Mouse (Mus musculus): ENCODE data around the gene Selenom.

Selenom gene

DNA sequence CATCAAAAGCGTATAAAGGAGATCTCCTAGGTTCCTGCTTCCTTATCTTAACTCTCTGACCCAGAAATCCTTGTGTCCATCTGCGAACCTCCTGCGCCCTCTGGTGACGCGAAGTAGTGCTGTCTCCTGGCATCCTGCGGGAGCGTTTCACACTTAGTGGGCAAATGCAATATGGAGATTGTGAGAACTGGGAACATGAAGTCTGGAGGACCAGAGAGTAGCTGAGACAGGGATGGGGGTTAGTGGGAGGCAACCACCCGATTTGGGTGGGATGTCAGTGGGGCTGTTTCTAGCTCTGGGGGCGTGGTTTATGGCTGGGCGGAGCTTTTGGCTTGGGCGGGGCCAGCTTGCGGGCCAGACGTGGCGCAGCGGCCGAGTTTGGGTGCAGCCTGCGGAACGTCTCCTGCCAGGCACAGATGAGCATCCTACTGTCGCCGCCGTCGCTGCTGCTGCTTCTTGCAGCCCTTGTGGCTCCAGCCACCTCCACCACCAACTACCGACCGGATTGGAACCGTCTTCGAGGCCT, at the start of gene Selenom:
Gene Selenom, plus strand, starts transcription at position 156 of the 526 bp plus-strand sequence.
- DNase-seq (ENCODE audit: low spot score): peak; percentile 94

DNA sequence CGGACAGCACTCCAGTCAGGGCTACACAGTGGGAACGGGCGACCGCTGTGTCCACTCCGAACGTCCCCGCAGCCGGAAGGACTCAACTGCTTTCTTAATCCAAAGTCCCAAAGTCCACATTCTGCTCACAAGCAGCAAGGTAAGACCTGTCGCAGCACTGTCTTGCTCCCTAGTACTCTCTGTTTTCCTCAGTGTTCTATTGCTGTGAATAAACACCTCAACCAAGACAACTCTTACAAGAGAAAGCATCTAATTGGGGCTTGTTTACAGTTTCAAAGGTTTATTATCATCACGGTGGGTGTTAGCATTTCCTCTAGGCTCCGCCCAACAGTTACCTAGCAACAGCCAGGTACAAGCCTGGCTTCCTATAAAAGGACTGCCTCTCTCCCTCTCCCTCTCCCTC, 43.0 kb upstream of the Selenom start:
- no peak for DNase-seq (ENCODE audit: low spot score)

DNA sequence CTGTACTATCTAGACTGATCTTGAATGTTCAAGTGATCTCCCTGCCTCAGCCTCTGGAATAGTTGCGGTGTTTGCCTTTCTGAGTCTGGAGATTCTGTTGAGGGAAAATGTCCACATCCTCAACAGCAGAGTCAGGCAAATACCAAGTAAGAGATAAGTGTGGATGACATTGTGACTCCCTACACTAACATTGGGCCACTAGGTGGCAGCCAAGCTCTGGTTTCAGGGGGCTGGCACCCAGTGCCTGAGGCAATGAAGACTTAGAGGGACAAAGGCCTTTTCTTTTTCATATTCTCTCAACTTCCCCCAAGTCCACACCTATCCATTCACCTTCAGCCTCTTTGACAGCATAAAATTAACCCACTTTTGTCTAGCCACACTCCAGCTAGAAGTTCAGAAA, 42.0 kb upstream of the Selenom start:
- DNase-seq (ENCODE audit: low spot score): peak; percentile 80

DNA sequence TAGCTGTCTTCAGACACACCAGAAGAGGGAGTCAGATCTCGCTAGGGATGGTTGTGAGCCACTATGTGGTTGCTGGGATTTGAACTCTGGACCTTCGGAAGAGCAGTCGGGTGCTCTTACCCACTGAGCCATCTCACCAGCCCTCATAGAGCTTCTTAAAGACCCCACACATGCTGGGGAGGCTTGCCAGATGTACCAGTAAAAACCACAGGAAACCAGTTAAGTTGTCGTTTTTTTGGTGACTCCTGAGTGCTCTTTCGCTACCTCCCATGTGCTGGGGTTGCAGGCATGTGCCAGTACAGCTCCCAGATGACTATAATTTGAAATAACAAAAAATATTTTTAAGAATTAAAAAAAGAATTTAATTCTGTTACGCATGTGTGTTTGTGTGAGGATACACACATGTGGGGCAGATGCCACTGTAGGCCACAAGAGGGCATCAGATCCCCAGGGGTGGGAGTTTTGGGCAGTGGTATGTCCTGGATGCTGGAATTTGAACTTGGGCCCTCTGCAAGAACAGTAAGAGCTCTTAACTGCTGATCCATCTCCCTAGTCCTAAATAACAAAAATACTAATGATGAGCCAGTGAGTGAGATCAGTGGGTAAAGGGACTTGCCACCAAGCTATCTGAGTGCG, 39.9 kb upstream of the Selenom start:
- DNase-seq (ENCODE audit: low spot score): no peak

- no peak for DNase-seq (ENCODE audit: low spot score)
These were observed 39.0 kb upstream of the Selenom start for GRCm38 (mm10) chr11:3475489-3475888.

DNA sequence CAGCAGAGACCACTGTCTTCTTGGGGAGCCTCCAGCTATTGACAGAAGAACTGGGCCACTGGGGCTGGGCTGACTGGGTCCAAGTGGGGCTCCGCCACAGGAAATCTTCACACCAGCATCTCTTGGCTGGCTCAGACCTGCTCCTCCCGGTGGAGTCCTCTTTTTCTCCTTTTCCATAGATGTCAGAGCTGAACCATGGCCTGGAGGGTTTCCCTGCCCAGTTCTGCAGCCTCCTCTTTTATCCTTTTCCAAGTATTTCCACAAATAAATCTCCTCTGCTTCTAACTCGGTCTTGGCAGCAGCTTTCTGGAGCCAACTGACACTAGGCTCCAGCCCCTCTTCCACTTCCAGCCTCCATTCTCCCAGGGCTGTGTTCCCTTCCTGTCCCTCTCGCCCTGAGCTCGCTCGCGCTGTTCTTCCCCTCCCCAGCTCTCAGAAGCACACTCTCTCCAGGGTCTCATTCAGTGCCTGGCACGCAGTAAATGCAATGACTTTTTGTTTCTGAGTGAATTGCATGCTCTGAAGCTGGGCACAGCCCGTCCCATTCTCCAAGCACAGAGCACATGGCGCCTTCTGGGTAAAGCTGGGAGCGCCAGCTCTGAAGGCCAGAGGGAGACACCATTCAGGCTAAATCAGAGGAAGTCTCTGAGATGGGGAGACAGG, 30.4 kb upstream of the Selenom start:
- peak; percentile 42 for DNase-seq (ENCODE audit: low spot score)

- DNase-seq (ENCODE audit: low spot score): no peak
These were observed 28.1 kb upstream of the Selenom start for GRCm38 (mm10) chr11:3486349-3486748.

DNA sequence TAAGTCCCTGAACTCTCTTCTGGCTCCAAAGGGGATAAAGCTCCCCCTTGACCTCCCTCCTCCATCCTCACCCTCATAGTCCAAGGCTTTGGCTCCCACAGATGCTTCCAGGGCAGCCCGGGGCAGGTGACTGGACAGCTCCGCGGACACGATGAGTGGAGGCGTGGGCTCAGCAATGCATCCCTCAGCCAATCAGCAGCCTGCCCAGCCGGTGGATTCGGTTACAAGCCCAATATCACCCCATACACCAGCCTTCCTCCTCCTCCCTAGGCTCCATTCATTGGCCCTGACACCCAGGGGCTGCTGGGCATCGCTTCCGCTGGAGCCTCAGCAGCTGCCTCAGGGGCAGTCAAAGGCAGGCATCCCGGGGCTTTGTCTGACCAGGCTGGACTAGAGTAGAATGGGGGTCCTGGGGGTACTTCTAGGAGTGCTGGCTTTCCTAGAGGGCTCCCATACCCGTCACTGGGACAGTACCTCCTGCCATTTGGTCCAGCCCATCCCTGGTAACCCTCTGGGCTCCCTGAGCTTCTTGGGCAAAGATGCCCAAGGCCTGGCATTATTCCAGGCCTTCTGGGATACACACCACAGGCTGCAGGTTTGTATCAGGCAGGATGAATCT, 26.4 kb upstream of the Selenom start, which contains the start of gene Pla2g3:
Gene Pla2g3, plus strand, starts transcription at position 333 of the 619 bp plus-strand sequence.
- DNase-seq (ENCODE audit: low spot score): no peak

DNA sequence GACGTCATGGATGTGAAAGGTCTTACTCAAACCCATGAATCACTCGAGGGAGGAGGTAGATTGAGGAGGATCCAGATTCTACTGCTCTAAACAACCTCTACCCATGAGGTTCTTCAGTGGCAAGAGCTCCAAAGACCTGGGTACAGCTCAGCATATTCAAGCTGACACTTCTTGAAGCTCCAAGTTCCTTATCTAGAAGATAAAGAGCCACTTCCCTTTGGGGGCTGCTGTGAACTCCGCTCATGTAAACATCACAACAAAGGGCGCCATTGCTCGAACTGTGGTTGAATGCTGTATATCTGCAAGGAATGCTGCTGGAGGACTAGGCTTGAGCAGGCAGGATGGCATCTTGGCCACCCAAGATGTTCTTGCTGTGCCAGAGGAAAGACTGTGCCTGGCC, 25.4 kb upstream of the Selenom start:
- no peak for DNase-seq (ENCODE audit: low spot score)

DNA sequence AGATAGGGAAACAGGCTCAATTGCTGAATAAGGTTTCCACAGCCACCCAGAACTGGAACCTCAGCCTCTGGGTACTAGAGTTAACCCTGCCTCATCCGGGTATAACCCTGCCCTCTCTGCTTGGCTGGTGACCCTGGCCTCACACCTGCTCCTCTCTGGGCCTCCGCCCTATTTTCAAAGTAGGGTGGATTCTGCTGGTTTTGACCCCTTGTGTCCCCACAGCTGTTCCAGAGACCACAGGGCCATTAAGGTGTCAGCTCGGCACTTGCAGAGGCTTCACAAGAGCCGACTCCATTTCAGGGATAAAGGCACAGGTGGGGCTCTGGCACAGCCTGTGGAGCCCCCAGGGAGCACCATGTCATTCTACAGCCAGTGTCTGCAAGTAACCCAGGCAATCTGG, 21.7 kb upstream of the Selenom start:
- DNase-seq (ENCODE audit: low spot score): no peak

GRCm38 (mm10) chr11:3494857-3495256, 19.6 kb upstream of the Selenom start:
- no peak for DNase-seq (ENCODE audit: low spot score)

- DNase-seq (ENCODE audit: low spot score): no peak
These were observed 19.0 kb upstream of the Selenom start for GRCm38 (mm10) chr11:3495496-3495895.

DNA sequence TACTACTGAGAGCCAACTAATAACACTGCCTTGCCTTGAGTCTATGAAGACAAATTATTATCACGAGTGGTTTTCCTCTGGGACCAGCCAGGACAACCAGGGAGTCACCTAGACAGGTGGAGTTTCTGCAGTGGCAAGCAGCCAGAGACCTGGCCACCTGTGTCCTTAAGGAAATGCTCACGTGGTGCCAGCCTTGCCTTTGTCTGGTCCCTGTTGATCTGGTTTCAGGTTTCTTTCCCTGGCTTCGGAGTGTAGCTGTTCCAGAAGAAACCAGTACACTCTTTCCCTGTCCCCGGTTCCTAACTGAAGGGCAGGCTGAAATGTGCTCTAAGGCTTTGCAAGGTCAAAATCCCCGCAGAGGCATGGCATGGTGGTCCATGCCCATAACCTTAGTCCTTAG, 17.7 kb upstream of the Selenom start:
- DNase-seq (ENCODE audit: low spot score): no peak

GRCm38 (mm10) chr11:3497296-3497695, 17.2 kb upstream of the Selenom start:
- DNase-seq (ENCODE audit: low spot score): no peak

- no peak for DNase-seq (ENCODE audit: low spot score)
These were observed 12.4 kb upstream of the Selenom start for GRCm38 (mm10) chr11:3502057-3502456.

GRCm38 (mm10) chr11:3502459-3503072, 11.9 kb upstream of the Selenom start:
- DNase-seq (ENCODE audit: low spot score): no peak

DNA sequence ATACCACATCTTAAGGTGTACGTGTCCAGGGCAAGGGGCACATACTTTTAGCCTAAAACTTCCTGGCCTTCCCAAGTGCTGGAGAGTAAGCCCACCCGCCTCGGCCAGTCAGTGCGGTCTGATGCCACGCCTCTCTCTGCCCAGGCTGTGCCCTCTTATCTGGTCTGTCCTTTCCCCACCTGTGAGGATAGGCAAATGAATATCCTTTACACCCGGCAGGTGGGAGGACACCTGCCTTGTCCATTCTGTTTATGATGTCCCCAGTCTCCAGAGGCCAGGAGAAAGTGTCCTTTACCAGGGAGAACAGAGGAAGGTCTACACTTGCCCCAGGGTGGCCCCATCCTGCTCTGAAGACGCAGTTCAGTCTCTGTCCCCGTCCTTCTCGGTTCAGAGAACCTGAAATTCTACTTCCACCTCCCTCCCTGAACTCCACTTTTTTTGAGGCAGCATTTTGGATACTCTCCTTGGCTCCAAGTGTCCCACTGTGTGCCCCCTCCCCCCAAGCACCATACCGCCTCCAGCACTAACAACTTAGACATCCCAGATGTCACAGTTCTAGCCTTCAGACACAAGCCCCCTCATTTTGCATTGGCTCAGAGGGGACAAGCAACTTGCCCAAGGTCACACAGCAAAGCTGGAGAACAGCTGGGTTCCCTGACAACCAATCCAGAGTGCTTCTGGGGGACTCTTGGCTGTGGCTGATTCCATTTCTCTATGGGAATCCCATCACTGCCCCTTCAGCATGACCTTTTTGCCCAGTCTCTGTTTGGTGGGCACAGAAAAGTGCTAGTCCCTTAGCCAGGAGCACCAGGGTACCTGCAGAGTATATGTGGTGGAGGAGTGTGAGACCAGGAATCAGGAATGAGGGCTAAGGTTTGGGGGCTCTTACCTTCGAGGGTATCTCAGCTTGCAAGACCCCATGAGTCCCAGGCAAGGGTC, 10.5 kb upstream of the Selenom start:
- DNase-seq (ENCODE audit: low spot score): no peak

DNA sequence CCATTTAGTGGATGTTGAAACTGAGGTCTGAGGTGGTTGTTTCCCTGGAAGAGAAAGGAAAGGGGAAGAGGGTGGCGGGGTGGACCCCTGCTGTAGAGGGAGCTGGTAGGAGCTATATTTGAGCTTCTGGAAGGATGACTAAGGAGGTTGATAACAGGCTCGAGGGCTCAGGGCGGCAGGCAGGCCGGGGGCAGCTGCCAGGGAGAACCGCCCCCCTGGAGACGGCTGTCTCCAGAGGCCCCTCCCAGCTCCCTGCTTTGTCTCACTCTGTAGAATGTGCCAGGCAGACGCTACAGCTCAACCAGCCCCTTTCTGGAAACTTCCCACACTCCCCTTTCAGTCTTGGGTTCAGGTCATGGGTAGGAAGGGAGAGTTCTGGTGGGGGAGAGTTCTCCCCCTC, 6.3 kb upstream of the Selenom start:
- no peak for DNase-seq (ENCODE audit: low spot score)

GRCm38 (mm10) chr11:3509181-3510085, 5.1 kb upstream of the Selenom start:
- DNase-seq (ENCODE audit: low spot score): no peak

- DNase-seq (ENCODE audit: low spot score): no peak
These were observed 4.2 kb upstream of the Selenom start for GRCm38 (mm10) chr11:3510321-3510720.

DNA sequence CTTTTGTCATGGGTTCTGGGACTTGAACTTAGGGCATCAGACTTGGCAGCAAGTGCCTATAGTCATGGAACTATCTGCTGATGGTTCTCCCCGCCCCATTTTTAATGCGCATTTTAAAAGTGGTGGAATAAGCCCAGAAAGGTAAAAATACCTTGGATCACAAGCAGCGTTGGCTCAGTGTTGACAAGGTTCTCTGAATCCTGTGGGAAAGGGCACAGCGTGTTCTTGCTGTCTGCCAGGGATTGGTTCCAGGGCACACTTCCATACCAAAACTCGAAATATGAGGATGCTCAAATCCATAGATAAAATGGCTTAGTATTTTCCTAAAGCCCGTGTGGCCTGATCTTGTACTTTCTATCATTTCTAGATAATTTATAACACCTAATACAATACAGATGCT, 1.2 kb upstream of the Selenom start:
- no peak for DNase-seq (ENCODE audit: low spot score)
